Mouse (Mus musculus): ENCODE results near the gene Slc36a3. TPM values are rescaled to one million over a fixed set of nuclear protein-coding genes. Genes with fewer than 3 reads are reported as not detected.

Slc36a3 gene
- polyA plus RNA-seq, 1 experiment from 2014 or later = not detected

GRCm38 (mm10) chr11:55113209-55113860 lies 38.2 kb downstream of the Slc36a3 start:
- 0 out of 2 replicates have a peak, but pooled peaks cover 5% of the 10 kb centered on the region for H3K4me1 ChIP-seq (ENCODE audit: insufficient read depth)
- peak overlapping the region; percentile 81 for H3K27ac ChIP-seq (ENCODE audit: low read depth)
- H3K9ac ChIP-seq (replicated peaks) = no peak overlapping the region
- TF ChIP-seq CTCF (IDR thresholded peaks at IDR 0.05; ENCODE audit: low read depth) (no peak), EP300 (IDR thresholded peaks at IDR 0.05; ENCODE audit: low read depth) (no peak)
- ATAC-seq (peak; percentile 76), DNase-seq (peak; percentile 57)
- peak overlapping the region; percentile 3; the same call in 1 of the 2 replicates for H3K4me2 ChIP-seq (ENCODE audit: low read depth, low read length)
- peaks cover 6% of the 10 kb centered on the region for H3K36me3 ChIP-seq (replicated peaks; ENCODE audit: insufficient read depth, low read length)
- no peaks in the 10 kb centered on the region for H3K9me3 ChIP-seq (ENCODE audit: low read length)
- 26% methylated on average over 7 of the region's 7 CpGs for WGBS (ENCODE audit: insufficient replicate concordance)
- no peaks in the 10 kb centered on the region for H3K27me3 ChIP-seq (ENCODE audit: insufficient read depth, low read length)
- H3K4me3 ChIP-seq (ENCODE audit: low read depth, low read length) = no peak overlapping the region

DNA sequence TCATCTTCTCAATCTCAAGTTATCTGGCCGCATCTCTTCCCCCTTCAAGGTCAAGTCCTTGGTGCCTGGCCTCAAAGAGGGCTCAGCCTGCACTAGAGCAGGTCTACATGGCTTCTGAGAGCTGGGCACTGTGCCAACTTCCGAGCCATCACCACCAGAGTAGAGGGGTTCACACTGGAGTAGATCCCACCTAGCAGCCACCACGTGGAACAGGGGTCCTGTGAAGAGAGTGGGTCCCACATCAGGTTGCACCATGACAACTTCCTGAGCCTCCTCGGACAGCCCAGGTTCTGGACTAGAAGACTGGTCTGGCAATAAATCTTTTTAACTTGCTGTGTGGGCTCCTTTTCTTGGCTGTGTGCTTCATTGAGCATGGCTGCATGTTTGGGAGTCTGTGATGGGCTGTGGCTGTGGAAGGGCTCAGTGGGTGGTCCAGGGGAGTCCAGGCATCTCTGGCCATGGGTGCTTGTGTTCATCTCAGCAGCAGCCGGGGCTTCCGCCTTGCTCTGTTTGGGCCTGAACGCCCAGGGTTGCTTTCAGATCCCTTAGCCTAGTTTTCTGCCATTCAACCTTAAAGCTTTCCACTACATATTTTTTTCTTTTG lies 40.8 kb downstream of the Slc36a3 start:
- Histone ChIP-seq H3K4me2 (ENCODE audit: low read depth, low read length) (no peak overlapping the region), H3K4me3 (ENCODE audit: low read depth, low read length) (no peak overlapping the region), H3K4me1 (ENCODE audit: insufficient read depth) (peaks cover 8% of the 10 kb centered on the region; the same call in 1 of the 2 replicates), H3K9me3 (ENCODE audit: low read length) (no peaks in the 10 kb centered on the region), H3K27ac (ENCODE audit: low read depth) (no peak overlapping the region), H3K36me3 (replicated peaks; ENCODE audit: insufficient read depth, low read length) (peaks cover 11% of the 10 kb centered on the region), H3K27me3 (ENCODE audit: insufficient read depth, low read length) (no peaks in the 10 kb centered on the region), H3K9ac (replicated peaks) (no peak overlapping the region)
- TF ChIP-seq EP300 (IDR thresholded peaks at IDR 0.05; ENCODE audit: low read depth) (no peak), CTCF (IDR thresholded peaks at IDR 0.05; ENCODE audit: low read depth) (no peak)
- ATAC-seq = no peak
- no peak for DNase-seq
- 74% methylated on average over 7 of the region's 7 CpGs for WGBS (ENCODE audit: insufficient replicate concordance)

DNA sequence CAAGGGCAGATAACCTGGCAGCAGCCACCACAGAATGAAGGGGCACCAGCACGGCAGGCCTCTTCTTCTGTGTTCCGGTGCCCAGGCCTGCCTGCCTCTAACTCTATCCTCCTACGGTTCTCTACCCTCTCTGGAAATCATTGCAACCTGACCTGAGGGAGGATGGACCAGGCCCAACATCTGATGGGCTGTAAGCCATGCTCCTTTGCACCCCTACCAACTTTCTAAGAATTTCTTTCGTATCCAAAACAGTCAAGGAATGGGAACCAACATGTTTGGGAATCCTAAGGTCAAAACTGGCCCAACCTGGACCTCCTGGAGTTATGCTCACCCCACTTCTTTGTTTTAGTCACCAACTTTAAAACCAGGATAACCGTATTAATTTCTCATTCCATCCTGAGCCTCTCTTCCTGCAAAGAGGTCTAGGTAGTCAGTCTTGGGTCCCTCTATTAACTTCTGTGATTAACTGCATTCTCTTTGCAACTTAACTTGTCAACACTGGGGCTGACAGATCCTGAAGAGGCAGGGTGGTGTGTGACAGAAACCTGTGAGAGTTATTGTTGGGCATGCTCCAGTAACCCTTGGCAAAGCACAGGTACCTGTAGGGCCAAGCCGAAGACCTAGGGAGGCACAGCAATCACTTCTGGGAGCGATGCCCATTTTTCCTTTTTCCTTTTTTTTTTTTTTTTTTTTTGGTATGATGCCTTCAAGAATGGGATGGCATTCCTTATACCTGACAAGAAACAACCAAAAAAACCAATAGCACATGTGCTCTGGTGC lies 41.8 kb downstream of the Slc36a3 start:
- peaks cover 10% of the 10 kb centered on the region; the same call in 1 of the 2 replicates for H3K4me1 ChIP-seq (ENCODE audit: insufficient read depth)
- no peak for DNase-seq
- 85% methylated on average over 7 of the region's 7 CpGs for WGBS (ENCODE audit: insufficient replicate concordance)

GRCm38 (mm10) chr11:55106636-55107035 lies 44.9 kb downstream of the Slc36a3 start:
- Histone ChIP-seq H3K4me2 (ENCODE audit: low read depth, low read length) (no peak overlapping the region), H3K9ac (replicated peaks) (no peak overlapping the region), H3K36me3 (replicated peaks; ENCODE audit: insufficient read depth, low read length) (peaks cover 20% of the 10 kb centered on the region), H3K4me3 (ENCODE audit: low read depth, low read length) (no peak overlapping the region), H3K4me1 (ENCODE audit: insufficient read depth) (peaks cover 15% of the 10 kb centered on the region), H3K27ac (ENCODE audit: low read depth) (peak overlapping the region; percentile 24; the same call in 1 of the 2 replicates), H3K27me3 (ENCODE audit: insufficient read depth, low read length) (no peaks in the 10 kb centered on the region), H3K9me3 (ENCODE audit: low read length) (no peaks in the 10 kb centered on the region)
- 57% methylated on average over 1 of the region's 1 CpGs for WGBS (ENCODE audit: insufficient replicate concordance)
- TF ChIP-seq CTCF (IDR thresholded peaks at IDR 0.05; ENCODE audit: low read depth) = no peak
- no peak for TF ChIP-seq EP300 (IDR thresholded peaks at IDR 0.05; ENCODE audit: low read depth)
- no peak for ATAC-seq
- no peak for DNase-seq

More for the DNA sequence above, 41.8 kb downstream of the Slc36a3 start:
- no peak for ATAC-seq
- no peaks in the 10 kb centered on the region for H3K27me3 ChIP-seq (ENCODE audit: insufficient read depth, low read length)
- TF ChIP-seq EP300 (IDR thresholded peaks at IDR 0.05; ENCODE audit: low read depth) = no peak
- TF ChIP-seq CTCF (IDR thresholded peaks at IDR 0.05; ENCODE audit: low read depth) = no peak
- no peak overlapping the region for H3K4me3 ChIP-seq (ENCODE audit: low read depth, low read length)
- H3K9ac ChIP-seq (replicated peaks) = no peak overlapping the region
- H3K4me2 ChIP-seq (ENCODE audit: low read depth, low read length) = no peak overlapping the region
- no peak overlapping the region for H3K27ac ChIP-seq (ENCODE audit: low read depth)
- H3K9me3 ChIP-seq (ENCODE audit: low read length) = no peaks in the 10 kb centered on the region
- H3K36me3 ChIP-seq (replicated peaks; ENCODE audit: insufficient read depth, low read length) = peaks cover 12% of the 10 kb centered on the region

DNA sequence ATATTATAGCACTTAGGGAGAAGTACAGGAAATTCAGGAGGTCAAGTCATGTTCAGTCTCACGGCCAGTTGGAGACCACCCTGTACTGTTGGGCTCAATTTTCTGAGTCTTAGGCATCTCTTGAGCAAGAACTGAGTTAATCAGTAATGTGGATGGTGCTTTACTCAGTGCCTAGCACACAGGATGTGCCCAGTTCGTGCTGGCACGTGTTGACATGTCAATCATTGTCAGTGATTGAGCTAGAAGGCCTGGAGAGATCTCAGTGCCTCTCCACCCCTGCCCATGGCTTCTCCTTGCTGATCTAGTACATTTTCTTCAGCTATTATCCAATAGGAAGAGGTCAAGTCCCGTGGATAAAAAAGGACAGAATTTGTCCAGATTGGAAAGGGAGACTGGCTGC lies 46.1 kb downstream of the Slc36a3 start:
- no peak overlapping the region for H3K27ac ChIP-seq (ENCODE audit: low read depth)
- no peak overlapping the region for H3K4me3 ChIP-seq (ENCODE audit: low read depth, low read length)
- TF ChIP-seq CTCF (IDR thresholded peaks at IDR 0.05; ENCODE audit: low read depth) (no peak), EP300 (IDR thresholded peaks at IDR 0.05; ENCODE audit: low read depth) (no peak)
- H3K4me2 ChIP-seq (ENCODE audit: low read depth, low read length) = no peak overlapping the region
- H3K4me1 ChIP-seq (ENCODE audit: insufficient read depth) = peaks cover 15% of the 10 kb centered on the region
- H3K36me3 ChIP-seq (replicated peaks; ENCODE audit: insufficient read depth, low read length) = peaks cover 20% of the 10 kb centered on the region
- H3K9ac ChIP-seq (replicated peaks) = no peak overlapping the region
- 51% methylated on average over 4 of the region's 4 CpGs for WGBS (ENCODE audit: insufficient replicate concordance)
- ATAC-seq (peak; percentile 64), DNase-seq (peak; percentile 28)
- H3K9me3 ChIP-seq (ENCODE audit: low read length) = no peaks in the 10 kb centered on the region
- H3K27me3 ChIP-seq (ENCODE audit: insufficient read depth, low read length) = no peaks in the 10 kb centered on the region

DNA sequence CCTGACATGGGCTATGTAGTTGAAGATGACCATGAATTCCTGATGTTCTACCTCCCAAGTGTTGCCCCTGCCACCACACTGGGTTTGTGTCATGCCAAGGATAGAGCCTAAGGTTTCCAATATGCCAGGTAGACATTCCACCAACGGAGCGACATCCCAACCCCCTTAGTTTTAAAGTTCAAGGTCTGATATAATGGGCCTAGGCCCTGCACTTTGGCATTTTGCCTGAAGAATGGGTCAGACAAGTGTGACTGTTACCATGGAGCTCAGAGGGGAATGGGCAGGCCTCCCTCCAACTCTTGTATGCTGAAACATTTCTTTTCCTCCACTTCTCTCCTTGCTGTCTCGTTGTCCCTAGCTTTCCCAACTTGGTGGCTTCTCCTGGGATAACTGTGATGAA lies 48.3 kb downstream of the Slc36a3 start:
- 65% methylated on average over 3 of the region's 3 CpGs for WGBS (ENCODE audit: insufficient replicate concordance)
- H3K36me3 ChIP-seq (replicated peaks; ENCODE audit: insufficient read depth, low read length) = peaks cover 13% of the 10 kb centered on the region; the same call in 1 of the 2 replicates
- H3K4me2 ChIP-seq (ENCODE audit: low read depth, low read length) = no peak overlapping the region
- no peak for DNase-seq
- no peak overlapping the region for H3K27ac ChIP-seq (ENCODE audit: low read depth)
- H3K9ac ChIP-seq (replicated peaks) = no peak overlapping the region
- H3K27me3 ChIP-seq (ENCODE audit: insufficient read depth, low read length) = no peaks in the 10 kb centered on the region
- ATAC-seq = peak; percentile 16; the same call in 1 of the 2 replicates
- no peak for TF ChIP-seq CTCF (IDR thresholded peaks at IDR 0.05; ENCODE audit: low read depth)
- no peak for TF ChIP-seq EP300 (IDR thresholded peaks at IDR 0.05; ENCODE audit: low read depth)
- H3K4me3 ChIP-seq (ENCODE audit: low read depth, low read length) = no peak overlapping the region
- H3K4me1 ChIP-seq (ENCODE audit: insufficient read depth) = peaks cover 34% of the 10 kb centered on the region
- H3K9me3 ChIP-seq (ENCODE audit: low read length) = no peaks in the 10 kb centered on the region
